Mouse (Mus musculus): ENCODE data around the gene Jhy.

Gene Jhy

GRCm38 (mm10) chr9:40858461-40859160 lies 105.3 kb downstream of the Jhy start:
- CTCF ChIA-PET, result no interaction called here

GRCm38 (mm10) chr9:40851515-40851914 lies 112.4 kb downstream of the Jhy start:
- CTCF ChIA-PET, result no interaction called here

Data from spleen, embryonic (tissue).